Mouse (Mus musculus): ENCODE data around the gene Cnpy1.

Cnpy1 gene

DNA sequence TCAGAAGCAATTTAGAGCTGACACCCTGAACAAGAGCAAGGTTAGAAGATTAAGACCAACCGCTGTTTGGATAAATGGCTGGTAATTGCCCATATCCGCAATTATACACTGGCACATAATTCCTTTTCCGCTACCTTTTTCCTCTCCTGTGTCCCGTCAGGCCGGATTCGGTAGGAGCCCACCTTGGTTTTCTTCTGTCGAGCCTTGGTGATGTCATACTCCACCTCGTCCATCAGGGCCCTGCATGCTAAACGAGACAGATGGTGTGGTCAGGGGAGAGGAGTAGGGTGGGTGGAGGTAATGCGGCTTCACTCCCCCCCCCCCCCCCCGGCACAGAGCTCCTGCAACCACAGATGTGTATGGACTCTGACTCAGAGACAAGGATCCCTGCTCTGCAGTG lies at the start of gene Cnpy1:
Cnpy1 (minus strand) TSS at position 233 of the 400 bp plus-strand sequence.
- in situ Hi-C loops (cut with MboI; ENCODE audit: unreplicated experiment in 2 of 2), result no loop called here

DNA sequence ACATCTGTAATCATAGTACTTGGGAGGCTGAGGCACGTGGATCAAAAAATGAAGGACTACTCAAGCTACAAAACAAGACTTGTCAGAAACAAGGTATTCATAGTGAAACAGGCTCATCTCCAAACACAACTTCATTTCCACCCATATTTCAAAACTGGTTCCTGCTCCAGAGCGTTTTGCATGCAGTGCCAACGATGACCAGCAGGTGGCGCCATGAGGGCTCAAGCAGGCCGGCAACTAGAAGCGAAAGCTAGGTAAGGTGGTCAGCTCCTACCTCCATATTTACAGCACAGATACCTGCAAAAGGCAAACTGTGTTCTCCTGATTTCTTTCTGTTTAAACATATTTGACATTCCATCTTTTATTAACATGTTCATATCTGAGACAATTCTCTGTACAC lies 48.4 kb upstream of the Cnpy1 start:
- in situ Hi-C loops (cut with MboI; ENCODE audit: unreplicated experiment in 2 of 2), result loop anchor here in 1 of 2 experiments (25.0 kb wide), 1 partner anchor 557 kb away; no protein-coding TSS in a partner anchor

DNA sequence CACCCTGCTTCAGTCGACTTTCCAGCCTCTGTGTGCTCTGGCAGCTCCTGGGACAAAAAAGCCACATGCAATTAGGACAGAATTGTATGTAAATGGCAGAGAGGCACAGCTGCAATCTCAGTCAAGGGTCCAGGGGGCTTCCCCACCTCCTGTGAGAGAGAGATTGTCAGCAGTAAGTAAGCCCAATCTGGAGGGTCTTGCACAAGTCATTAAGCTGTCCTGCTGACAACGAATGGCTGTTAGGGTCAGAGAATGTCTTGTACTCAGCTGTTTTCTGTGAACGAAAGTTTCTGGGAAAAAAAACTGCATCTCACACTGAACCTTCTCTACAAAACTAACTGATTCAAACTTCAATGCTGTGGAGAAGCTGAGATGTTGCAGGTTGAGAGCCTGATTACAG lies 46.7 kb upstream of the Cnpy1 start:
- in situ Hi-C loops (cut with MboI; ENCODE audit: unreplicated experiment in 2 of 2), result loop anchor here in 1 of 2 experiments (25.0 kb wide), 1 partner anchor 555 kb away; no protein-coding TSS in a partner anchor

DNA sequence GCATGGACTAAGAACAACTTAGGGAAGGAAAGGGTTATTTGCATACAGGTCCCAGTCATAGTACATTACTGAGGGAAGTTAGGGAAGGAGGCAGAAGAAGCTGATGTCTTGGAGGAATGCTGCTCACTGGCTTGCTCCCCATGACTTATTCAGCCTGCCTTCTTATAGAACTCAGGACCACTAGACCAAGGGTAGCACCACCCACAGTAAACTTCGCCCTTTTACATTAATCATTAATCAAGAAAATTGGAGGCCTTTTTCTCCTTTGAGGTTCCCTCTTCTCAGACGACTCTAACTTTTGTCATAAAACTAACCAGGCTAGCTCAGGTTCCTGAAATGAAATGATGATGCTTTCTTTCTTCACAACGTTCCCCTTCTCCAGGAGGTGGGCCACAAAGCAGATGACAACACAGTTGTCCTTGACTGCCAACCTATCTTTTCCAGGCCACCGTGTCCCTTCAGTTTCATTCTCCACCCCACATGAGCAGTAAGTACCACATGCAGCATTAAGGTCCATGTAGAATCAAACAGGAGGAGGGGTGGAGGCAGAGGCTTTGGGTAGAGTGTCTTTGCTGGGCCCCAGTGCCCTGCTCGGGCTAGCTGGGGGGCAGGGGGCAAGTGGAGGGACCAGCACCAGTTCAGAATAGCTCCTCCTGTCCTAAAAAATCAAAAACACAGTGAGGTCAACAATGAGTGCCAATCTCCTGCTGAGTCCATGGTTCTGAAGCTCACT lies 45.7 kb upstream of the Cnpy1 start:
- in situ Hi-C loops (cut with MboI; ENCODE audit: unreplicated experiment in 2 of 2), result loop anchor here in 1 of 2 experiments (25.0 kb wide), 1 partner anchor 554 kb away; no protein-coding TSS in a partner anchor

DNA sequence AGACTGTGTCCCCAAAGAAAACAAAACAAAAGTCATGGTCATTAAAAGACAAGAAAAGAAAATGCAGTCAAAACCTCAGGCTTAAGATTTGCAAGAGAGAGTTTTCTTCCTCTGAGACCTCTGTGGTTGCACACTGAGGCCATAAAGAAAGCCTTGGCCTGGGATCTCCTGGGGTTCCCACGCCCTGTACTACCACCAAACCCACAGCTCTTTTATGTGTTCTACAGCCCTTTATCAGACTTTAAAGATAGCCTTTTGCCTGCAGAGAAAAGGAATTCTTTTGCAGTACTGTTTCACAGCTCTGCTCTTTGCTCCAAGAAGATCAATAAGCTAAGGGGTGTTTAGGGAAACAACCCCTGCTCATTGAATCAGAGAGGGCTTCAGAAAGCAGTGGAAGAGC lies 45.0 kb upstream of the Cnpy1 start:
- in situ Hi-C loops (cut with MboI; ENCODE audit: unreplicated experiment in 2 of 2), result loop anchor here in 1 of 2 experiments (25.0 kb wide), 1 partner anchor 553 kb away; no protein-coding TSS in a partner anchor

DNA sequence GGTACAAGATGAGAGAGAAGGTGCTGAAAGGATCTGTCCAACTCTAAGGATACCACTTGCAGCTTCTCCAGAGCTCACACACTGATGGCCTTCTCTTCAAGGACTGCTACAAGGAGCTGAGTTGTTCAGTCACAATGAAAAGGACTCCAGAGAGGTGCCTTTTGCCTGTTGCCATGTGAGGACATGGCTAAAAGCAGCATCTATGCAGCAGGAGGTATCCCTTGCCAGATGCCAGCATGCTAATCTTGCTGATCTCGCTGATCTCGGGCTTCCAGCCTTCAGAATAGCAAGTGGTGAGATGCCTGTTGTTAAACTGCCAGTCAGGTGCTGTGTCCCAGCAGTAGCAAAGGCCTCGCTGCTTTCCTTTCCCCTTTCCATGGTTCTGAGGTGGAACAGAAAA lies 43.5 kb upstream of the Cnpy1 start:
- in situ Hi-C loops (cut with MboI; ENCODE audit: unreplicated experiment in 2 of 2), result loop anchor here in 1 of 2 experiments (5.0 to 25.0 kb wide), 3 partner anchors 167 to 1006 kb away; no protein-coding TSS in a partner anchor

DNA sequence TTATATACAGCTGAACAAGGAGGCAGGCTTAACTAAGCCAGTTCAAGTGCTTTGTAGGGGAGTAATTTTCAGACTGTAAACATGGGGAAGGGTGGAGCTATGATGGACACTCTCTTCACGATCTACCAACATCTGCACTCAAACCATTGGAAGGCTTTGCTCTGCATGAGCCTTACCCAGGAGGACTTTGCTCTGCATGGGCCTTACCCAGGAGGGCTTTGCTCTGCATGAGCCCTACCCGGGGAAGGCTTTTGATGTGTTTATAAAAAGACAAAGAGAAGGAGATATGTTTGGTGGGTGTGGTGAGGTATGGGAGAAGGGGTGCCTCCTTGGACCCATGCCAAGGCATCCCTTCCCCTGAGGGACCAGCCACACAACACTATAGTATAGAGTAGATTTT lies 31.7 kb upstream of the Cnpy1 start:
- in situ Hi-C loops (cut with MboI; ENCODE audit: unreplicated experiment in 2 of 2), result loop anchor here in 1 of 2 experiments (25.0 kb wide), 1 partner anchor 540 kb away; no protein-coding TSS in a partner anchor

DNA sequence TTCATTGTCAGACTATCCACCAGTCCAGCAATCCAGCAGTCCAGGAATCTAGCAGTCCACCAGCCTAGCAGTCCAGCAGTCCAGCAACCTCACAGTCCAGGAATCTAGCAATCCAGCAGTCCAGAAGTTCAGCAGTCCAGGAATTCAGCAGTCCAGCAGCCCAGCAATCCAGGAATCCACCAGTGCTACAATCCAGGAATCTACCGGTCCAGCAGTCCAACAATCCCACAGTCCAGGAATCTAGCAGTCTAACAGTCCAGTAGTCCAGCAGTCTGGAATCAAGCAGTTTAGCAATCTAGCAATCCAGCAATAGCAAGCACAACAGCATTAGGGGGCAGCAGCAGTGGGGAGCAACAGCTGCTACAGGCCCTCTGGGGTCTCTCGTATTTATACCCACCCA lies 27.2 kb upstream of the Cnpy1 start:
- in situ Hi-C loops (cut with MboI; ENCODE audit: unreplicated experiment in 2 of 2), result no loop called here

DNA sequence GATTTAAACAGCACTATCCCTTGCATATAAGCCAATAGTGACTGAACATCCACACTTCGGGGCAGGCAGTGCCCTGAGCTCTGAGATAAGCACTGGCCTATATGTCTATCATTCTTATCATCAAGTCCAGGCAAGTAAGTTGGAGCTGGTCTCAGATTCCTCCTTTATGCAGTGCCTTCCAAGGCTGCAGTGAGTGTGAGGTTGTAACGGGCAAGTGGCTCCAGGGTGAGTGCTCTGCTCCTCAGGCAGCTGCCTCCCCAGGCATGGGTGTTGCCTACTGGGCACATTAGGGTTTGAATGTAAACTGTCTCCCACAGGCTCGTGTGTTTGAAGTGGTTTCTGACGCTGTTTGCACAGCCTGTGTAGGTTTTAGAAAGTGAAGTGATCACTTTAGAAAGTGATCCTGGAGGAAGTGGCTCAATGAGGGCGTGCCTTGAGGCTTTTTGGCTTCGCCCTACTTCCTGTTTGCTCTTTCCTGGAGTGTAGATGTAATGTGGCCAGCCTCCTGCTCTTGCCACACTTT lies 23.9 kb upstream of the Cnpy1 start:
- in situ Hi-C loops (cut with MboI; ENCODE audit: unreplicated experiment in 2 of 2), result no loop called here

DNA sequence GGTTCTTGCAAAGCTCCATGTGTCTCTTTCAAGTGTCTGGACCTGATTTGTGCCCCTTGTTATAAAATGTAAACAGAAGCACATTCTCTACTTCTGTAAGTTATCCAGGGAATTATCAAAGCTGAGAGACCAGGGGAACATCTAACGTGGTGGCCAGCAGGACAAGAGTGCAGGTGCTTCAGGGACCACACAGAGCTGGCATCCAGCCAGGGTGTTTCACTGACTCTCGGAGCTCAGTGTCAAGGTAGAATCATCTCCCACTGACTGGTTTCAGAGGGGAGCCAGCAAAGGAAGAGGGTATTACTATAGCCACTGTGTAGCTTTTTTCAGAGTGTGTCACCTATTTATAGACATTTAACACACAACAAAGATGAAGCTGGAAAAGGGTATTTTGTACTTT lies 22.0 kb upstream of the Cnpy1 start:
- in situ Hi-C loops (cut with MboI; ENCODE audit: unreplicated experiment in 2 of 2), result no loop called here

DNA sequence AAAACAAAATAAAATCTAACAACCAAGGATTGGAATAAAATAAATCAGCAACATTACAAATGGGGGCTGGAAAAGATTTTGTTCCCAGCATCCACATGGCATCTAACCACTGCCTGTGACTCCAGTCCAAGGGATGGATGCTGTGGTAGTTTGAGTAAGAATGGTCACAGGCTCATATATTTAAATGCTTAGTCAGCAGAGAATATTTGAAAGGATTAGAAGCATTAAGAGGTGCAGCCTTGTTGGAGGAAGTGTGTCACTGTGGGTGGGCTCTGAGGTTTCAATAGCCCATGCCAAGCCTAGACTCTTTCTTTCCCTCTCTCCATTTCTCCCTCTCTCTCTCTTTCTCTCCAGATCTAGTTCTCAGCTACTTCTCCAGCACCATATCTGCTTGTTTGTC lies 20.0 kb upstream of the Cnpy1 start:
- in situ Hi-C loops (cut with MboI; ENCODE audit: unreplicated experiment in 2 of 2), result no loop called here

DNA sequence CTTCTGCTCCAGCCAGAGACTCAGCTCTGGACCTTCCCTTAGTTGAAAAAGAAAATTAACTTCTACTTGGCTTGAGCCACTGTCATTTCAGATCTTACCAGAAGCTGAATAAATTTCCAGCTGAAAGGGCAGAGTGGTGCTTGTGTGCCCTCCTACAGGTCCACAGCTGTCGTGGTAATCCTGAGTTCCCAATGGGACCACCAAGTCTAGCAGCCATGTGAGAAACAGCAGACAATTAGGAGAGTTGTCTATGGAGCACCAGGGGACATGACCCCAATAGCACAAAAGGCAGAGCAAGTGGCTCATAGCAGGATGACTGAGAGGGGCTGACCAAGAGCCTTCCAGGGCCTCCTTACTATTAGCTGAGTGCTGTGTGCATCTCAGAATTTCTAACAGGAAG lies 18.2 kb upstream of the Cnpy1 start:
- in situ Hi-C loops (cut with MboI; ENCODE audit: unreplicated experiment in 2 of 2), result no loop called here

DNA sequence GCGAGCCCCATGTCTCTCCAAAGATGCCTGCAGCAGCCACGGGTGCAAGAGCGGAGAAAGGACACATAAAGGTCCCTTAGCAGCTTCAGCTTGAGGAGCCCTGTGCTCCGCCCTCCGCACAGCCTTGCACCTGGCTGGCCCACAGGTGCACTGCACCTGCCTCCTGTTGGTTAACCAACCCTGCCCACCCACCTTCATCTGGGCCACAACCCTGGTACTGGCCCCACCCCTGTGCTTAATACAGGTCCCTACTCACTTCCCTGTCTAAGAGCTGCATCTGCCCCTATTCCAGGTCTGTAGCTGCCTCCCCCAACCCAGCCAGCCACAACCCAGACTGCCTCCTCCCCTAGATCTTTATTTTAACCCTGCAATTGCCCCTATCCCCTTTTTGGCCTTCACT lies 16.5 kb upstream of the Cnpy1 start:
- in situ Hi-C loops (cut with MboI; ENCODE audit: unreplicated experiment in 2 of 2), result no loop called here

DNA sequence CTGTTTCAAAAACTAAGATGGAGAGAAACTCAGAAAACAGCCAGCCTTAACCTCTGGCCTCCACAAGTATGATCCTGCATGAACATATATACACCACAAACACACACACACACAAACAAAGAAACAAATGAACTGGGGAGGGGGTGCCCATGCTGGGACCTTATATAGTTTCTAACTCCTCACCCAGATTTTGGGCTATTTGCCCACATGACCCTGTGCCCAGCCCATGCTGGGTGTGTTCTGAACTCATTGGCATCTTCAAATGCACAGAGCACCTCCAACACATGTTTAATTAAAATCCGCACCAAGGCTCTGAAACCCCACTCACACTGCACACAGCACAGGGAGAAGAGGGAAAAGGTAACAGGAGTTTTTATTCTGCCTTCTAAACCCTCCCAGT lies 14.3 kb upstream of the Cnpy1 start:
- in situ Hi-C loops (cut with MboI; ENCODE audit: unreplicated experiment in 2 of 2), result no loop called here

DNA sequence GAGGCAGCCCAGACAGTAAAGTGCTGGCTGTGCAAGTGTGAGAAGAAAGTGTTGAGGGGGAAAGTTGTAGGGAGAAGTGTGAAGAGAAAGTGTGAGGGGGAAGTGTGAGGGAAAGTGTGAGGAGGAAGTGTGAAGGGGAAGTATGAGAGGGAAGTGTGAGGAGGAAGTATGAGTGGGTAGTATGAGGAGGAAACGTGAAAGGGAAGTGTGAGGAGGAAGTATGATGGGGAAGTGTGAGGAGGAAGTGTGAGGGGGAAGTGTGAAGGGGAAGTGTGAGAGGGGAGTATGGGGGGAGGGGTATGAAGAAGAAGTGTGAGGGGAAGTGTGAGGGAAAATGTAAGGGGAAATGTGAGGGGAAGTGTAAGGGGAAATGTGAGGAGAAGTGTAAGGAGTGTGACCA lies 13.8 kb upstream of the Cnpy1 start:
- in situ Hi-C loops (cut with MboI; ENCODE audit: unreplicated experiment in 2 of 2), result no loop called here

DNA sequence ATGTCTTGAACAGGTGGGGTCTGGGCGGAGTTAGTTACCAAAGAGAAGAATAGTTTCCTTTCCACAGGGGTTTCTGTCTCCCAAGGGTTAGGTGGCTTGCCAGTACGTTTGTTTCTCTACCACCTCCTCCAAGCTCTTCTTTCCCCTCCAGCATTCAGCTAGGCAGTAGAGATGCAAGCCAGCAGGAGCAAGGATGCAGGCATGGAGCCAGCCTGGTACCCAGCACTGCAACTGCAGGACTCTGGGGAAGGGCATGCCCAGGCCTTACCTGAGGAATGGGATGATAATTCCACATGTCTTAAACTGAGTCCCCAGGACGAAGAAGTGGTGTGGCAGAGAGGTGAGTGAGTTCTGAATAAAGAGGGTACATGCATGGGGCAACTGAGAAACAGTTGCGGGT lies 12.2 kb upstream of the Cnpy1 start:
- in situ Hi-C loops (cut with MboI; ENCODE audit: unreplicated experiment in 2 of 2), result no loop called here

DNA sequence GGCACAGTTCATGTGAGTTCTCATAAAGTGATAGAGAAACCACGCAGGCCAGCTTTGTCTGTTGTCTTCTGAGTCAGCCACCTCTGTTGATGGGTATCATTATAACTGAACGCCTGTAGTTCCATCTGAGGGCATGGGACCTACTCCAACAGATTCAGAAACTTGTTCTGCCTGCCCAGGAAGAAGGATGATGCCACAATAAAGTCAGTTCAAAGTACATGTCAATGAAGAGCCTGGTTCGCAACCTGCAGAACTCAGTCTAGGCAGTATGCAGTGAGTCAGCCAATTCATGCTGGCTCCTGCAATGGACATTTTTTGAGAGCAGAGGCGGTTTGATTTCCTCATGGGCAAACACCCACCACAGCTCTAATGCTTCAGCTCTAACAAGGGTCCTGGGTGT lies 7.4 kb upstream of the Cnpy1 start:
- in situ Hi-C loops (cut with MboI; ENCODE audit: unreplicated experiment in 2 of 2), result no loop called here

DNA sequence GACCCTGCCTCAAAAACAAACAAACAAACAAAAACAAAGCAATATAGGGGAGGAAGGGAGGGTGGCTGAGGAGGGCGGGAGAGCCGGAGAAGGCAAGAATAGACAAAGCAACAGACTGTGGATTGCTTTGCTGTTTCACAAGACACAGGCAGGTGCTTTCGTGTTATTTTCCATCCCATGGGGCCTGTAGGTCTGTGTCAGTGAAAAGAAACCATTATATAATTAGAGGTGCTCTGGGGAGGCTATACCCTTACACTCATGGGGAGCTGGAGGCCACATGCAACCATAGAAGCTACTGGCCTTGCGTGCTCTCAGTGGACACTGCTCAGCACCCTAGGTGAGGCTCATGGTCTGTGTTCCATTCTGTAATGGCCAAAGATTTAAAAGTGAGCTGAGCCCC lies 6.7 kb upstream of the Cnpy1 start:
- in situ Hi-C loops (cut with MboI; ENCODE audit: unreplicated experiment in 2 of 2), result no loop called here

DNA sequence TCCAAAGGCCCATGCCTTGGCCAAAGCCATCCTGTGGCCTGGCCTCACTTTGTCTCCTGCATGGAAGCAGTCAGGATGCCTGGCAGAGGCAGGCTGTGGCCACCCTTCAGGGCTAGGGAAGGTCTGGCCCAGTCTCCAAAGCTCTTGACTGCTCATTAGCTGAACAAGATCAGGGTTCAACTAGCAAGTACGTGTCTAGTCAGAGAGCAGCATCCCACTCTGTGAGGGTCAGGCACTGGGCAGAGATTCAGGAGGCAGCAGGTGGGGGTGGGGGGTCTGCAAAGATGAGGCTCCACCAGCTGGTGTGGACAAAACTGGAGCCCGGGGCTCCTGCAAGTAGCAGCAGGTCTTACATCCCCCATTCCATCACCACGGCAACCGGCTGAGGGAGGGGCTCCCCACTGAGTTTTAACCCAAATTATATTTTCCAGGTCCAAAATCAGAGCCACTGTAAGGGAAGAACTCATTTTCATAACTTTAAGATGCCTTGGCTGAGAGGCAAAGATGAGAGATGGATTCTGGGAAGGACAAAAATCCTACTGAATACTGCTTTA lies 5.7 kb upstream of the Cnpy1 start:
- in situ Hi-C loops (cut with MboI; ENCODE audit: unreplicated experiment in 2 of 2), result no loop called here

DNA sequence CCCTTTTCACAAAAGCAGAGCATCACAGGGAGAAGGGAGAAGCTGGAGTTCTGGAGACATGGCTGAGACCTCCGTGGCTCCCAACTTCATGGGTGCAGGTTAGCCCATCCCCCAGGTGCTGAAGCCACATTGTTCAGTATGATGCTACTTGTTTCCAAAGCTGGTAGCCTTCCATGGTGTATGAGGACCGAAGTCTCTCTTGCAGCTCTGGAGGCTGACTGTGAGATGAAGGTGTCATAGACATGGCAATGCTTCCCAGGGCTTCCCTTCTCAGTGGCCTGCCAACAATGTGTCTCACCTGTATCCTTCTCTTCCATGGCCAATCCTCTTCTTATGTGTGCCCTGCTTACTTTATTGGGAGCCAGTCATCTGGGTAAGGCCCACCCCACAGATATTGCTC lies 4.9 kb upstream of the Cnpy1 start:
- in situ Hi-C loops (cut with MboI; ENCODE audit: unreplicated experiment in 2 of 2), result no loop called here

DNA sequence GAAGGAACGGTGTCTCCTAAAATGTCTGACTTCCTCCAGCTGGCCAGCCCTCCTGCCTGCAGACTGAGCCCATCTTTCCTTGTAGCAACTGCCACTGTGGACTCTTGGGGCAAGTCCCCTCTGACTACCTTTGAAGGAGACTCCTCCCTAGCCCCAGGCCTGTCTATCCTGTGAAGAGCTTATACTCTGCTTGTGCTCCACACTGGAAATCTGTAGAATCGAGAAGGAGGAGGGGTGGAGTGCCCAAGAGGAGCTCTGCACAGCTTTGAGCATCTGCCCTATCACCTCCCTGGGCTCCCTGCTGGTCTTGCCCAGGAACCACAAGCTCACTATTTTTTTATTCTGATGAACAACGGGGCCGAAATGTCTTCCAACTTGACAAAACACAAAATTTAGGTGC lies 485 bp downstream of the Cnpy1 start:
- in situ Hi-C loops (cut with MboI; ENCODE audit: unreplicated experiment in 2 of 2), result no loop called here

All from v-Abl transformed pro-B cells (cell line).